Mouse (Mus musculus): ENCODE data around the gene Trafd1.
"Not testable (repeated sequence)": the region's sequence is repeated elsewhere in the genome, so short reads cannot be mapped to it uniquely, and the experiment has no call there.

The Trafd1 gene

DNA sequence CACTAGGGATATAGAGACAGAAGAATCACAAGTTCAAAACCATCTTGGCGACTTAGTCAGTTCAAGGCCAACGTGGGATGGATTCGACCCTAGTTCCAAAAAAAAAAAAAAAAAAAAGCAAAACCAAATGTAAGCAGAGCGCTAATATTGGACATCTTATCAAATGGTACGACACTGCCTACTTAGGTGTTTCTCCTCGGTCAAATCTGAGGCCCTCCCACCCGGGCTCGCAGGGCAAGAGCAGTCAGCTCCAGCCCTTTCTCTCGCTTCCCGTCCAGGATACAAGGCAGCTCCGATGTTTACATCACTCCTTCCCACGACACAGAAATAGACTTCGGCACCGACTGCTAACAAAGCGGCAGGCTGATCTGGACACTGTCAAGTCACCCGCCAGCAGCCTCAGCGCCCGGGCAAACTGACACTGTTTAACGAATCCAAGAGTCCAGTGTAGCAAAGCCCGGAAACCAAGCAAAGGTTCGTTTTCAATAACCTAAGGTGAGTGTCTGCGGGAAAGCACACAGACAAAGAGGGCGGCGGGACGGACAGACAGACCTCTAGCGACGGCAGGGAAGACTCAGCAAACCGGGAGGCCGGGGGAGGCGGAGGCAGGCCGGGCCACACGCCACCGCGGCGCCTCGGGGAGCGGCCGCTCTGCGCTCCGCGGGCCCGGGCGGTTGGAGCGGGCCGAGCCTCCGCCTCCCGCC lies 523 bp downstream of the Trafd1 start:
- in situ Hi-C loops (cut with MboI; ENCODE audit: low sequenced_read_pairs), result no loop called here

- in situ Hi-C loops (cut with MboI; ENCODE audit: low sequenced_read_pairs), result no loop called here
Observed at GRCm38 (mm10) chr5:121383857-121384756, 1.3 kb downstream of the Trafd1 start.

DNA sequence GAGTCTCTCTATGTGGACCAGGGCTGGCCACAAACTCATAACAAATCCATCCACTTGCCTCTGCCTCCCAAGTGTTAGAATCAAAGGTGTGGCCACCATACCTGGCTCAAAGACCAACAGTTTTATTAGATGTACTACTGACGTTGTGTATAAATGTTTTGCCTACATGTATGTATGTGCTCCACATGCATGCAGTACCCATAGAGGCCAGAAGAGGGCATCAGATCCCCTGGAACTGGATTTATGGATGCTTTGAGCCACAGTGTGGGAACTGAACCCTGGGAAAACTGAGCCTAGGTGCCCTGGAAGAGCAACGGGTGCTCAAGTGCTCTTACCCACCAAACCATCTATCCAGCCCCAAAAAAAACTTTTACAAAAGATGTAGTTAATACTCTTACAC lies 4.7 kb downstream of the Trafd1 start:
- in situ Hi-C loops (cut with MboI; ENCODE audit: low sequenced_read_pairs), result no loop called here

- in situ Hi-C loops (cut with MboI; ENCODE audit: low sequenced_read_pairs), result no loop called here
Observed at GRCm38 (mm10) chr5:121378678-121379256, 6.7 kb downstream of the Trafd1 start.

GRCm38 (mm10) chr5:121376972-121377371 lies 8.5 kb downstream of the Trafd1 start:
- in situ Hi-C loops (cut with MboI; ENCODE audit: low sequenced_read_pairs), result not testable (repeated sequence)

GRCm38 (mm10) chr5:121374790-121375189 lies 10.6 kb downstream of the Trafd1 start:
- in situ Hi-C loops (cut with MboI; ENCODE audit: low sequenced_read_pairs), result no loop called here

- in situ Hi-C loops (cut with MboI; ENCODE audit: low sequenced_read_pairs), result no loop called here
Observed at GRCm38 (mm10) chr5:121371712-121372111, 13.7 kb downstream of the Trafd1 start.

- in situ Hi-C loops (cut with MboI; ENCODE audit: low sequenced_read_pairs), result no loop called here
Observed at GRCm38 (mm10) chr5:121367255-121367654, 18.2 kb downstream of the Trafd1 start.

GRCm38 (mm10) chr5:121366449-121367225 lies 18.8 kb downstream of the Trafd1 start:
- in situ Hi-C loops (cut with MboI; ENCODE audit: low sequenced_read_pairs), result no loop called here

- in situ Hi-C loops (cut with MboI; ENCODE audit: low sequenced_read_pairs), result no loop called here
Observed at GRCm38 (mm10) chr5:121363441-121363840, 22.0 kb downstream of the Trafd1 start.

- in situ Hi-C loops (cut with MboI; ENCODE audit: low sequenced_read_pairs), result no loop called here
Observed at GRCm38 (mm10) chr5:121361696-121362095, 23.7 kb downstream of the Trafd1 start.

GRCm38 (mm10) chr5:121359229-121359628 lies 26.2 kb downstream of the Trafd1 start:
- in situ Hi-C loops (cut with MboI; ENCODE audit: low sequenced_read_pairs), result no loop called here

DNA sequence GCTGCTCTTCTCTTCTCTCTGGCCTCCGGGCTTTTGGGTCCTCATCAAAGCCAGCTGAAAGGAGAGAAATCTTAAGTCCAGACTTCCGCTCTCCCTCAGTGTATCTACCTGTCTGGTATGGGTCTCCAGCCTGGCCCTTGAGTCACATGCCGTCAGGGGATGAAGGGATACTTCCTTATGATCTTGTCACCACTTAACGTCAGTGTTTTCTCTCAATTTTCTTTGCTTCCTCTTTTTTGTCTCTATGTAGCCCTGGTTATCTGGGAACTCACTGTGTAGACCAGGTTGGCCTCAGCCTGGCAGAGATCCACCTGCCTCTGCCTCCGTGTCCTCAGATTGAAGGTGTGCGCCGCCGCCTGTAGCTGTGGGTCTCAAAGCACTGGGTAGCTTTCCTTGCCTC lies 41.4 kb downstream of the Trafd1 start:
- in situ Hi-C loops (cut with MboI; ENCODE audit: low sequenced_read_pairs), result no loop called here

GRCm38 (mm10) chr5:121342490-121342889 lies 42.9 kb downstream of the Trafd1 start:
- in situ Hi-C loops (cut with MboI; ENCODE audit: low sequenced_read_pairs), result no loop called here

DNA sequence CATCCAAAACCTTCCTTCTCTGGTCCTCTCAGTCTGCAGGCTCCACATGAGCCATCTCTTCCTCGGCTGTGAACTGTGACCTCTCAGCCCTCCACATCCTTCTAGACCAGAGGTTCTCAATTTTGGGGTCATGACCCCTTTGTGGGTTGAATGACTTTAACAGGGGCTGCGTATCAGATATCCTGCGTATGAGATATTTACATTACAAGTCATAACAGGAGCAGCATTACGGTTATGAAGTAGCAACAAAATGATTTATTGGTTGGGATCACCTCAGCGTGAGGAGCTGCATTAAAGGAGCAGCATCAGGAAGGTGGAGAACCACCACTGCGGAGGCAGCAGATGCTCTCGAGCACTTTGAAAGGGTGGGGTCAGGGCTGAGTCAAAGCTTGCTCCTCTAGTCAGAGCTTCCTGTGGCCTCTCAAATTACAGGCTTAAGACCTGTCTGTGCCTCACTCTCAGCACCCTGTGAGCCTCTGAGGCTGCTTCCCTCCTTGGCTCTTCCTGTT lies 44.4 kb downstream of the Trafd1 start:
- in situ Hi-C loops (cut with MboI; ENCODE audit: low sequenced_read_pairs), result no loop called here

DNA sequence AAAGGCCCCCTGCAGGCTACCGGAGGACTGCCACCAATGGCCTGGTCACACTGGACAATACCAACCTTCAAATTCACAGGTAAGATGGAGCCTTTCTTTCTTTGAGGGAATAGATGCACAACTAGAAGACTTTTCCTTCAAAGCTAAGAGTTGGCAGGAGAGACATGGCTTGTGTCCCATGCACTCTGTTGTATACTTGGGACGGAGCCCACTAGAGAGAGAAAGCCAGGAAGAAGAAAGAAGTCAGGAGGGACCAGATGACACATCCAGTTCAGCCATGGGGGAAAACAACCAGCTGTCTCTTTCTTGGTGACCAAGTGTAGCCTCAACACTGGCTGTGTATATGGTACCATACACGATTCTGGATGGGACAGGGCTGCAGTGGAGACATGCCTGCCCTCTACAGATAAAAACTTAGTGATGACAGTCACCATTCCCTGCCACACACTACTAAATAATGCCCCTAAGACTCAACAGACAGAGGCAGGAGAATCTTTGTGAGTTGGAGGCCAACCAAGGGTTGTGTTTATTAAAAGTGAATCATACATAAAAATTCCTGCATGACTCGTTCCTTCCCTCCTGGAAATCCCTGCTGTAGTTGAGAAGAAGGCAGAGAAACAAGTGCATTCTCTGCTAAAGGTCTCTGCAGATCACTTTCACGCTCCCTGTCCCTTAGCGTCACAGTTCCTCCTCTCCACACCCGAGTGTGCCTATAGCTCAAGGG lies 45.8 kb downstream of the Trafd1 start:
- in situ Hi-C loops (cut with MboI; ENCODE audit: low sequenced_read_pairs), result no loop called here

DNA sequence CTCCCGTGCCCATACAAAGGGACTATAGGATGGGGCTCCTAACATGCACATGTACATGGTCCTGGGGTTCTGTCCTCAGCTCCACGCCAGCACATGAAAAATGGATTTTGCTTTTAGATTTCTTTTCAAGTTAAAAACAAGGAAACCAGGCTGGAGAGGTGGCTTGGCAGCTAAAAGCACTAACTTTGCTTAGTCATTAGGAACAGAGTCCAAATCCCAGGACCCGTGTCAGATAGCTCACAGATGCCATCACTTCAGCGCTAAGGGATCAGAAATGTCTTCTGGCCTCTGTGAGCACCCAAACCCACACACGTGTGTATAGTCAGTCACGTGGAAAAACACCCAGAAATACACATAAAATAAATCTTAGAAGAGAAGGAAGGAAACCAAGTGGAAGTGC lies 48.7 kb downstream of the Trafd1 start:
- in situ Hi-C loops (cut with MboI; ENCODE audit: low sequenced_read_pairs), result no loop called here

- in situ Hi-C loops (cut with MboI; ENCODE audit: low sequenced_read_pairs), result no loop called here
Observed at GRCm38 (mm10) chr5:121336009-121336408, 49.4 kb downstream of the Trafd1 start.

DNA sequence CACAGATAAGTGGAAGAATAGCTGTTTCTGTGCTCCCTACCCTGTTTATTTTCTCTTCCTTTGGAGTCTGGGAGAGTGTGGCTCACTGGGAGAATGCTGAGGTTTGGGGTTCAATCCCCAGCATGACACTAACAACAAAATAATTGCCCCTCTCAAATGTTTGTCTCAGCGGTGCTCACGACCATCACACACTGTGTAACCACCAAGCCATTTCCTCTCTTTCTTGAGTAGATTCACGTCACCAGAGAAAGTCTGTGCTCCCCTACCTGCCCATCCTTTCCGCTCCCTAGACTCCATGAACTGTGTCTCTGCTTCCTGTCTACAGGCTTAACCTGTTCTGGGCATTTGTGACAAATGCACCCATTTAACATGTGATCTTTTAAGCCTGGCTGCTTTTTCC lies 50.0 kb downstream of the Trafd1 start:
- in situ Hi-C loops (cut with MboI; ENCODE audit: low sequenced_read_pairs), result no loop called here

GRCm38 (mm10) chr5:121334454-121334853 lies 51.0 kb downstream of the Trafd1 start:
- in situ Hi-C loops (cut with MboI; ENCODE audit: low sequenced_read_pairs), result no loop called here

Measured in CH12F3 (cell line).